Mouse (Mus musculus) left cerebral cortex, postnatal 14 days (tissue): ENCODE measurements at regions not wholly inside any gene's neighbourhood (a gene's known extent, or its start where the extent isn't known, plus 50 kb on each side); places are given as distances from the start of the nearest gene placed in this dataset.

ENCODE experiments used
- DNase-seq, 2 experiments: peaks; one replicate each; pipeline ENCODE4 v3.0.0; 2021 to 2022; ENCODE audit warnings: low spot score in 2 of 2, mixed read lengths in 1 of 2
- intact Hi-C: fragments of 180-260 bp; cut with DNase I; formaldehyde crosslinking; loops from one replicate; pipeline ENCODE4 v1.15.1; 2025

GRCm38 (mm10) chr3:115655020-115655419 lies 59.9 kb downstream of the S1pr1 start:
- intact Hi-C loops = no loop called here
- no peak for DNase-seq

- intact Hi-C loops = no loop called here
- no peak for DNase-seq
These were observed 62.6 kb downstream of the S1pr1 start for GRCm38 (mm10) chr3:115652236-115652635.

- intact Hi-C loops = loop anchor here (10.0 kb wide), 1 partner anchor 735 kb away; no protein-coding TSS in a partner anchor
- no peak for DNase-seq
These were observed 65.3 kb downstream of the S1pr1 start for GRCm38 (mm10) chr3:115649338-115650117.

DNA sequence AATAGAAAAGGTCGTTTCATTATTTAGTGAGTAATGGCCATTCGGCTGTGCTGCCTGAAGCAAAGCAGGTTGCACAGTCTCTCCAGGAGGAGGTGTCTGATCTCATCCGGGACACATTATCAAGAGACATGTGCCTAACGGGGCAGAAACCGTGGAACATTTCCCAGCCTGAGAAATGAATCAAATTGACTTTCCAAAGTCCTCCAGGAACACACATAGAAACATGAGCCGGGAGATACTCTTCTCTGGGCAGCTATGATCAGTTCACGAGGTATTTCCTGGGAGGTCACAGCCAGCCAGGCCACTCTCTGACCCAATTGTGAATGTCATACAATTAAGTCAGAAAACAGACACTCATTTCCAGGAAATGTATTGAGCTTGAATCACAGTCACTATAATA lies 67.9 kb downstream of the S1pr1 start:
- DNase-seq = no peak
- intact Hi-C loops = loop anchor here (10.0 kb wide), 1 partner anchor 732 kb away; no protein-coding TSS in a partner anchor

GRCm38 (mm10) chr3:115644307-115644706 lies 70.6 kb downstream of the S1pr1 start:
- DNase-seq = no peak
- intact Hi-C loops = loop anchor here (5.0 to 10.0 kb wide), 3 partner anchors 47 to 1497 kb away; no protein-coding TSS in a partner anchor

- DNase-seq = peak; percentile 86 to 88
- intact Hi-C loops = loop anchor here (1.0 to 10.0 kb wide), 4 partner anchors 46 to 1496 kb away; no protein-coding TSS in a partner anchor
These were observed 72.0 kb downstream of the S1pr1 start for GRCm38 (mm10) chr3:115642846-115643260.

- peak in 1 of 2 experiments; percentile 10 for DNase-seq
- intact Hi-C loops = loop anchor here (1.0 to 10.0 kb wide), 4 partner anchors 45 to 1495 kb away; no protein-coding TSS in a partner anchor
These were observed 72.6 kb downstream of the S1pr1 start for GRCm38 (mm10) chr3:115642001-115642845.

GRCm38 (mm10) chr3:115641411-115641810 lies 73.5 kb downstream of the S1pr1 start:
- intact Hi-C loops = loop anchor here (5.0 to 10.0 kb wide), 3 partner anchors 44 to 1494 kb away; no protein-coding TSS in a partner anchor

DNA sequence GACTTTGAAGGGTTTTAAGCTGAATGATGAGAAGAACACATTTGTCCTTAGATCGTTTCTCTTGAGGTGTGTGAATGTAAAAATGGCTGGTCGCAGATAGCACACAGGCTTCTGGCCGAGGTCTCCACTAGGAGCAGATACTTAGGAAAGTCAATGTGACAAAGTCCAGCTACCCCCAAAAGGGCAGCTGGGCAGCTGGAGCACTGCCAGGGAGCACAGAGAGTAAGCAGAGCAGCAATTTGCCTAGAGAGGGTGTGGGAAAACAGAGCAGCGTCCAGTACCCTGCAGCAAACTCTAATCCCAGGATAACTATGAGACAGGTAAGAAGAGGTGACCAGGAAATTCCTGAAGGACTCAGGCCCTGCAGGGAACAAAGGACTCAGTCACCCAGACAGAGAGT lies 79.4 kb downstream of the S1pr1 start:
- intact Hi-C loops = no loop called here

More at GRCm38 (mm10) chr3:115641411-115641810, 73.5 kb downstream of the S1pr1 start:
- no peak for DNase-seq

GRCm38 (mm10) chr3:115635081-115635480 lies 79.8 kb downstream of the S1pr1 start:
- DNase-seq = no peak
- intact Hi-C loops = no loop called here

More for the DNA sequence above, 79.4 kb downstream of the S1pr1 start:
- no peak for DNase-seq

- intact Hi-C loops = no loop called here
- no peak for DNase-seq
These were observed 82.5 kb downstream of the S1pr1 start for GRCm38 (mm10) chr3:115632417-115632743.

DNA sequence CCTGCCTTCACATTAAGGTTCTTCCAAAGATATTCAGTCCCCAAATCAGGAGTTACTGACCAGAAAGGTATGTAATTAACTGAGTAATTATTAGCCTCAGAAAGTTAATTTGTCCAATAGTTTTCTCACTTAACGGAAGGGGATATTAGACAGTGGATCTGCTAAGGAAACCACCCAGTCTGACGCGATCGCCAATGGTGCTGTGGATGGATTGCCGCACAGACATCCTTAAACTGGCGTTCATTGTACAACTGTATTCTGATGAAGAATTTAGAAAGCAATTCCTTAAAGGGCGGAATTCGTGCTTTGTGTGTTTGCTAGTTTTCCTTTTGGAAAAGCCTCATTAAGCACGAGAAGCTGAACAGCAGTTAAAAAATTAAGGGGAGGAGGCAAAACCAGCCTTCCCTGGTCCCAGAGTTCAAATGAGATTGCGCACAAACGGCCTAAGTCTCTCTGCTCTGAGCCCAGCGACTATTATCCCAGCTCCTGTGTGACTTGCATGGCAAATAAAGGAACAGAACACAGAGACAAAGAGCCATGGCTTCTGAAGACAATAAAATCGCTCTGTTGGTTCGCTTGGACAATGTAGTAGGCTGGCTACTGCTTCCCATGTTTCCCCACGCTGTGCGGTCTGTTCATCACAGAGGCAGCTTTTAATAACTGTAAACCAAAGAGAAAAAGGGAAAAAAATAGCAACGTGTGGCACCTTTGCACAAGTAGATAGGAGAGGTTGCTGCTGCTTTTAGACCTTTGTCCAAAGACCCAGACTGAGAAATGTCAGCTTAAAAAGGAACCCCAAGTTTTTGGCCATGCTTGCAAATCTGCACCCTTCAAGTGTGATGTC lies 83.1 kb downstream of the S1pr1 start:
- peak; percentile 9 to 26 for DNase-seq

GRCm38 (mm10) chr3:115622920-115623319 lies 92.0 kb downstream of the S1pr1 start:
- intact Hi-C loops = no loop called here
- DNase-seq = no peak

More for the DNA sequence above, 83.1 kb downstream of the S1pr1 start:
- intact Hi-C loops = no loop called here

DNA sequence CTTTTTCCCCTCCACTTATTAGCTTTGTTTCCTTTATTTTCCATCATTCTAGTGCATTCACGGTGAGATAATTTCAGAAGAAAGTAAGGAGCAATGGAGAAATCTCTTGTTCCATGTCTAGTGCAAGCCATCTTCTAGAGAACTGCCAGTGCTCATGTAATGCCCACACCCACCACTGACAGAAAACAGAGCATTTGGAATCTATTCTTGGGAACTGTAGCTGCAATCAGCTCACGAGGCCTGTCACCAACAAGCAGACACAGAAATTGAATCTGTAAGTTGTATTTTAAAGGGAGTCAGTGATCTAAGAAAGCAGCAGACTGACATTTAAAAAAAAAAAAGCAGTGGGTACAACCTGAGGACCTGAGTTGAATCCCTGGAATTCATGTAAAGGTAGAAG lies 92.6 kb downstream of the S1pr1 start:
- intact Hi-C loops = no loop called here
- DNase-seq = peak; percentile 55 to 85

DNA sequence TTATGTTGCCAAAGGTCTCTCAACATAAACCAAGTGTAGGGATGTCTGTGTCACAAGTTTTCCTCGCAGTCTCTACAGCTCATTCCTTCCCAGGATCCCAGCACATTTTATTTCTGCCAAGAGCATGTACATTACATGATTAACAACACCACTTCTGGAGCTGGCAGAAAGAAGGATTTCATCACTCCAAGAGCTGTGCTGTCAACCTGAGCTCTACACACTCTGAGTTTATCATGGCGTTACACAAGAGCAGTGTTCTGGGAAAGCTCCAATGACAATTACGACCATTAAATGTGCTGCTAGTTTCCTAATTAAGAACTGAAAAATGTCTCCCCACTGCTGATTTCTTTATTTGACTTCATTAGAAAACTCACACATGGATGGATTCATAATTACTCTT lies 94.9 kb downstream of the S1pr1 start:
- DNase-seq = peak in 1 of 2 experiments; percentile 43
- intact Hi-C loops = no loop called here

DNA sequence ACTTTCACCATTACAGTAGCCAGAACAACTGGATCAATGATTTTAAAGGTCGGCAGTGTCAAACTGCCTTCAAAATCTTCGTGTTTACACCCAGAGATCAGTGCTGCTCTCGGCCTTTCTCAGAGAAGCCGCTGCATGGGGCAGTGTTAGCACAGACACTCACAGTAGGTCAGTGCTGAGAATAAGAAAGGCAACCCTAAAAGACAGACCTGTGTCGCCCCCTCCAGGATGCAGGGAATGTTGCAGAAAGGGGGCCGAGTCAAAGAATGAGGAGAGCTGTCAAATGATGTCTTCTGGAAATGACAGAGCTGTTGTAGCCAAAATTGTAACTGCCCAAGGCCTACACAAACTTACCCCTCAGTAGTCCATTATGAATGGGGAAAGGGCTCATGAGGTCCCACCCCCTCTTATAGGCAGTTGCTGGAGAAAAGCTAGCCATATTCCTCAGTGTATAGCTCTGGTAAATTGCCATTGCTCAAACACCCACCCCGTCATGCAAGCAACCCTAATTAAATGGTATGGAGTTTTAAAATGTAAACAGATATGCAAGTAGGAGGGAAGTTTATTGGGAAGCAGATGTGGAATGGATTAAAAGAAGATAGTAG lies 98.8 kb downstream of the S1pr1 start:
- intact Hi-C loops = no loop called here

DNA sequence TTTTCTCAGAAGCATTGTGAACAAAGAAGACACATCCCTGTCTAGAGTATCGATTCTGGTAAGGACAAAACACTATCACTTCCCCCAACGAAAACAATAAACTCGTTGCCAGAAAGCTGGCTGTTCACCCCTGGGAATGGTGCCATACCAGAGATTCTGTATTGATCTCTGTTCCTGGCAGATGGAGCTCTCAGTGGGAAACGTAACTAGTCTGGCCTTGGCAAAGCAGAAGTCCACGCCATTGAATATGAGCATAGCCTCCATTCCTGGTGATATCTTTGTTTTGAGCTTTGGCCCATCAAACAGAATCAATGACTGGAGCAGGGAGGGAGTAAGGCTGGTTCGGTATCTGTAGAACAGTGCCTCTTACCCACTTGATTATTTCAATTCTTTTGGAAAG lies 102.0 kb downstream of the S1pr1 start:
- DNase-seq = no peak
- intact Hi-C loops = no loop called here

More for the DNA sequence above, 98.8 kb downstream of the S1pr1 start:
- DNase-seq = peak; percentile 43 to 57

DNA sequence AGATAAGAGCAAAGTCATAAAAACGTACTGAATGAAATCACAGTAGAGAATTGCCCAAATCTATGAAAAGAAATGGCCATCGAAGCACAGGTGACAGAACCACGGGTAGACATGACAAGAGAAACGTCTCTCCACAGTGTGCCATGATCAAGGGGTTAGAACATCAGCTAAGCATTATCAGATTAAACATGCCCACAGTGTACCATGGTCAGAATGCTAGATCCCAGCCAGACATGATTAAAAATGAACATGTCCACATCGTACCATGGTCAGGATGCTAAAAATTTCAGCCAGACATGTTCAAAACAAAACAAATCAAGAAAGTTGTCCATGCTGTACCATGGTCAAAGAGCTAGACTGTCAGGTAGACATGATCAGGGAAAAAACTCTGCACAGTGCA lies 106.8 kb downstream of the S1pr1 start:
- no peak for DNase-seq
- intact Hi-C loops = no loop called here
